Mouse (Mus musculus) myocyte (in vitro differentiated cells): ENCODE measurements around the gene Ctbs. TPM values are rescaled to one million over a fixed set of nuclear protein-coding genes. Genes with fewer than 3 reads are reported as not detected.

ENCODE experiments used
- H3K27me3 ChIP-seq: one replicate; pipeline ENCODE4 v1.6.1; 2011; ENCODE audit not compliant: control insufficient read depth, insufficient read depth, insufficient read length
- H3K36me3 ChIP-seq: one replicate; pipeline ENCODE4 v1.6.1; 2011; ENCODE audit not compliant: control insufficient read depth, insufficient read depth
- H3K4me2 ChIP-seq: one replicate; pipeline ENCODE4 v1.6.1; 2011; ENCODE audit warnings: low read depth, control low read depth
- H3K4me3 ChIP-seq: one replicate; pipeline ENCODE4 v1.5.1; 2011; ENCODE audit warnings: mild to moderate bottlenecking, control low read depth, moderate library complexity
- H3K79me2 ChIP-seq: one replicate; pipeline ENCODE4 v1.6.1; 2011; ENCODE audit not compliant: control insufficient read depth, insufficient read depth
- H3ac ChIP-seq: one replicate; pipeline ENCODE4 v1.6.1; 2011; ENCODE audit not compliant: control insufficient read depth, insufficient read length
- CEBPB ChIP-seq: IDR thresholded peaks from 2 replicates; pipeline ENCODE4 v1.6.1; 2011; ENCODE audit warnings: mild to moderate bottlenecking, moderate library complexity; ENCODE audit not compliant: poor library complexity, insufficient read depth, severe bottlenecking
- E2F4 ChIP-seq: IDR thresholded peaks from one replicate; pipeline ENCODE4 v1.6.1; 2011; ENCODE audit warnings: mild to moderate bottlenecking, control low read depth, moderate library complexity; ENCODE audit not compliant: insufficient read depth
- MAX ChIP-seq: IDR thresholded peaks from one replicate; pipeline ENCODE4 v1.6.1; 2011; ENCODE audit warnings: low read depth, mild to moderate bottlenecking, control low read depth
- MYOD1 ChIP-seq, 3 experiments: IDR thresholded peaks; one replicate each; pipeline ENCODE4 v1.6.1; 2011; ENCODE audit warnings: control low read depth in 2 of 3, low read depth in 2 of 3, mild to moderate bottlenecking in 2 of 3, moderate library complexity in 1 of 3; ENCODE audit not compliant: insufficient read length in 2 of 3, control insufficient read depth in 1 of 3
- MYOG ChIP-seq, 3 experiments: IDR thresholded peaks; one replicate each; pipeline ENCODE4 v1.6.1; 2011; ENCODE audit warnings: control low read depth in 2 of 3, low read depth in 2 of 3, mild to moderate bottlenecking in 2 of 3; ENCODE audit not compliant: insufficient read length in 2 of 3, control insufficient read depth in 1 of 3, insufficient read depth in 1 of 3
- POLR2A ChIP-seq: IDR thresholded peaks from one replicate; pipeline ENCODE4 v1.6.1; 2011; ENCODE audit warnings: low read depth, mild to moderate bottlenecking, control low read depth, moderate library complexity; ENCODE audit not compliant: insufficient read length
- POLR2AphosphoS2 ChIP-seq: IDR thresholded peaks from one replicate; pipeline ENCODE4 v1.6.1; 2011; ENCODE audit warnings: low read depth, control low read depth; ENCODE audit not compliant: insufficient read length
- REST ChIP-seq: IDR thresholded peaks from one replicate; pipeline ENCODE4 v1.6.1; 2011; ENCODE audit warnings: mild to moderate bottlenecking, control low read depth, moderate library complexity; ENCODE audit not compliant: insufficient read depth, insufficient read length
- SRF ChIP-seq: IDR thresholded peaks from one replicate; pipeline ENCODE4 v1.6.1; 2011; ENCODE audit warnings: low read depth; ENCODE audit not compliant: control insufficient read depth, insufficient read length
- TCF12 ChIP-seq: IDR thresholded peaks from one replicate; pipeline ENCODE4 v1.6.1; 2011; ENCODE audit warnings: mild to moderate bottlenecking, control low read depth; ENCODE audit not compliant: poor library complexity, insufficient read depth, severe bottlenecking
- TCF3 ChIP-seq: IDR thresholded peaks from one replicate; pipeline ENCODE4 v1.6.1; 2011; ENCODE audit warnings: low read depth, control low read depth; ENCODE audit not compliant: insufficient read length
- USF1 ChIP-seq: IDR thresholded peaks from one replicate; pipeline ENCODE4 v1.6.1; 2011; ENCODE audit warnings: low read depth, mild to moderate bottlenecking, control low read depth, moderate library complexity
- polyA plus RNA-seq: library from polyadenylated mRNA; unstranded; fragments of >200 nt; fragmentation: generic; extraction: Trizol; gene quantifications from one replicate; pipeline ENCODE4 v1.2.1, GENCODE M21; 2012; ENCODE audit warnings: missing spikeins

Gene Ctbs
- polyA plus RNA-seq, 1 experiment, result 2.9 TPM

DNA sequence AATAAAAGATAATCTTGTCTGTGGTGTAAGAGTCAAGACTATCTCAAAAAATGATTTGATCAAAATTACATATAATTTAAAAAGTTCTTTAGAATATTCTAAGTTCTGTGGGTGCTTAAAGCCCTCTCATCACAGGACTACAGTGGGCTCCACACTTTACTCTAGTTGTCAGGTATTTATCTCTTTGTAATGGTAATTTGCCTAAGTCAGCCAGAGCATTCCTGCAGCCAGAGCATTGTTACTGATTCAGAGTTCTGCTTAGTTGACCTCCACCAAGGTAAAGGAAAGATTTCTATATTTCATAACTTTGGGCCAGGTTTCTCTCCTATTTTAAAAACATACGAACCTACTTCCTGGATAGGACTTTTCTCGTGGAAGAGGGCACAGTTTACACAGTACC, 19.6 kb downstream of the Ctbs start:
- no peak overlapping the region for H3ac ChIP-seq
- H3K79me2 ChIP-seq, result no peaks in the 10 kb centered on the region
- TF ChIP-seq MAX (no peak), TCF12 (no peak), REST (no peak), MYOG (IDR thresholded peaks at IDR 0.05; ENCODE audit: control insufficient read depth in 1 of 3, insufficient read depth in 1 of 3, insufficient read length in 2 of 3, low read depth in 2 of 3) (no peak), TCF3 (no peak), POLR2A (no peak)
- H3K4me3 ChIP-seq, result no peak overlapping the region
- no peaks in the 10 kb centered on the region for H3K36me3 ChIP-seq
- H3K4me2 ChIP-seq, result no peak overlapping the region
- H3K27me3 ChIP-seq, result no peaks in the 10 kb centered on the region

DNA sequence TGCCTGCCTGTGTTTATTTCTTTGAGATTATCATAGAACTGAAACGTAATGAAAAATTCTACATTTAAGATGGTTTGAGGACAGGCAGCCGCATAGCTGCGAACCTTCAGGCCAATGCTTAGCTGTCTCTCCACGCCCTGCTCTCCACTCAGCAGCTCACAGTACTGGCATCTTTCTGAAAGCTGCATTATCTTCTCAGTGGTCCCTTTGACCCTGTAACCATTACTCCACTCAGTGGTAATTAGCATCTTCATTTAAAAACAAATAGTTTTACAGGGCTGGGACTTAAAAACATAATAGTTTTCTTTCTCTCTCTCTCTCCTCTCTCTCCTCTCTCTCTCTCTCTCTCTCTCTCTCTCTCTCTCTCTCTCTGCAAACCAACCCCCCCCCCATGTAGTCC, 23.1 kb downstream of the Ctbs start:
- Histone ChIP-seq H3K4me2 (no peak overlapping the region), H3K36me3 (no peaks in the 10 kb centered on the region)
- no peak for TF ChIP-seq MYOG (IDR thresholded peaks at IDR 0.05; ENCODE audit: control insufficient read depth in 1 of 3, insufficient read depth in 1 of 3, insufficient read length in 2 of 3, low read depth in 2 of 3)
- TF ChIP-seq REST, result no peak
- no peak for TF ChIP-seq POLR2A
- TF ChIP-seq SRF, result no peak
- no peak for TF ChIP-seq E2F4
- no peak for TF ChIP-seq POLR2AphosphoS2
- TF ChIP-seq CEBPB, result no peak
- TF ChIP-seq MYOD1 (IDR thresholded peaks at IDR 0.05; ENCODE audit: control insufficient read depth in 1 of 3, insufficient read length in 2 of 3, low read depth in 2 of 3), result no peak
- TF ChIP-seq USF1, result no peak
- TF ChIP-seq TCF12, result no peak

DNA sequence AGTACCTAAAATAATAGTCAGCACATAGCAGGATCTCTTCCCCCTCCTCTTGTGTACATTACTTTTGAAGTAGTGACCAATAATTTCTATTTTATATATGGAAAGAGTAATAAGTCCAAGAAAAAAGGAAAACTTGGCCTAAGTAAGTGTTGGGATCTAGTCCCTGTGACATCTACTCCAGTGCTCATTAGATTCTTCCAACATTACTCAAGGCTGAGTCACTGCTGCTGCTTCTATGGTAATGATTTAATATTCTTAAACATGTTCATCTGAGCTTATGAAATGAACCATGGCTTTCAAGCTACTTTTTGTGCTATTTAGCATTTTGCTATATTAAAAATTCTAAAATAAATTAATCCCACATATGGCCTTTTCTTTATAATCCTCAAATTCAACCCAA, 24.1 kb downstream of the Ctbs start:
- Histone ChIP-seq H3ac (no peak overlapping the region), H3K79me2 (no peaks in the 10 kb centered on the region), H3K4me2 (peak overlapping the region; percentile 4), H3K27me3 (no peaks in the 10 kb centered on the region), H3K4me3 (no peak overlapping the region), H3K36me3 (no peaks in the 10 kb centered on the region)
- no peak for TF ChIP-seq POLR2A
- TF ChIP-seq MYOD1 (IDR thresholded peaks at IDR 0.05; ENCODE audit: control insufficient read depth in 1 of 3, insufficient read length in 2 of 3, low read depth in 2 of 3), result no peak
- no peak for TF ChIP-seq E2F4
- TF ChIP-seq POLR2AphosphoS2, result no peak
- TF ChIP-seq TCF3, result no peak
- TF ChIP-seq REST, result no peak
- no peak for TF ChIP-seq TCF12
- TF ChIP-seq CEBPB, result no peak
- no peak for TF ChIP-seq MAX
- no peak for TF ChIP-seq MYOG (IDR thresholded peaks at IDR 0.05; ENCODE audit: control insufficient read depth in 1 of 3, insufficient read depth in 1 of 3, insufficient read length in 2 of 3, low read depth in 2 of 3)
- TF ChIP-seq SRF, result no peak
- TF ChIP-seq USF1, result no peak

More for the DNA sequence above, 23.1 kb downstream of the Ctbs start:
- Histone ChIP-seq H3ac (no peak overlapping the region), H3K79me2 (no peaks in the 10 kb centered on the region), H3K27me3 (no peaks in the 10 kb centered on the region), H3K4me3 (no peak overlapping the region)

DNA sequence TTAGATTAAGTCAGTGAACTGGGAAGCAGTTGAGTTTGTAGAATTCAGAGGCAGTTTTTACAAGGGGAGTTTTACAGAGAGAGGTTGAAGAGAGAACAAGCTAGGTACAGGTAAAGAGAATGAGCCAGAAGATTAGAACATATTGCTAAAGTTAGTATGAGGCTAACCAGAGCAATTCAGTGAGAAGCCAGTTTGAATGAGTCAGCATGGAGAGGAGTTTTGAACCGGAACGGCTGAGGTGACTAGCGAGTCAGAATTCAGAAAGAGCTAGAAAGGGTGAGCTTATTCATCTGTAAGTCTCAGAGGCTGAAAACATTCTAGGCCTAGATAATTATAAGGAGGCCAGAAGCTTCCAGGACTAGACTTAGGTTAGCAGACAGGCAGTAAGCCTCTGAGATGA, 24.8 kb downstream of the Ctbs start:
- H3K4me3 ChIP-seq, result no peak overlapping the region
- H3K4me2 ChIP-seq, result no peak overlapping the region
- H3K27me3 ChIP-seq, result no peaks in the 10 kb centered on the region
- no peaks in the 10 kb centered on the region for H3K36me3 ChIP-seq
- H3K79me2 ChIP-seq, result no peaks in the 10 kb centered on the region
- H3ac ChIP-seq, result no peak overlapping the region
- TF ChIP-seq REST (no peak), TCF3 (no peak), MYOG (IDR thresholded peaks at IDR 0.05; ENCODE audit: control insufficient read depth in 1 of 3, insufficient read depth in 1 of 3, insufficient read length in 2 of 3, low read depth in 2 of 3) (no peak)

DNA sequence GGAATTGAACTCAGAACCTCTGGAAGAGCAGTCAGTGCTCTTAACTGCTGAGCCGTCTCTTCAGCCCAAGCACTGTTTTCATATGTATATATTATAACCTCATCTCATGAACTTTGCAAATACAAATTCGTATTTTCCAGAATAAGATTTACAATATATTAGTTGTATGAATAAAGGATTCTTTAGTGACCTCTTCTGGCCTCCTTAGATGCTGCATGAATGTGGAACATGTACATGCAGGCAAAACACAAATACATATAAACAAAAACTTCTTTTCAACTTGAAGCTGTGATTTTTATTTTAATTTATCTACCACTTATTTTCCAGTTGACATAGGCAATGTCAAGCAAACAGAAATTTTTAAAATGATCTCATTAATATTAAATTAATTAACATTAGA, 32.4 kb downstream of the Ctbs start:
- no peak for TF ChIP-seq CEBPB
- no peak for TF ChIP-seq MYOG (IDR thresholded peaks at IDR 0.05; ENCODE audit: control insufficient read depth in 1 of 3, insufficient read depth in 1 of 3, insufficient read length in 2 of 3, low read depth in 2 of 3)
- no peak for TF ChIP-seq REST
- TF ChIP-seq TCF3, result no peak
- no peak for TF ChIP-seq POLR2AphosphoS2
- no peak for TF ChIP-seq E2F4
- TF ChIP-seq MYOD1 (IDR thresholded peaks at IDR 0.05; ENCODE audit: control insufficient read depth in 1 of 3, insufficient read length in 2 of 3, low read depth in 2 of 3), result no peak
- TF ChIP-seq POLR2A, result no peak
- TF ChIP-seq MAX, result no peak
- no peak for TF ChIP-seq USF1
- no peak for TF ChIP-seq SRF
- no peak for TF ChIP-seq TCF12
- Histone ChIP-seq H3K4me2 (no peak overlapping the region), H3K27me3 (no peaks in the 10 kb centered on the region), H3K36me3 (no peaks in the 10 kb centered on the region), H3K4me3 (no peak overlapping the region), H3K79me2 (no peaks in the 10 kb centered on the region), H3ac (no peak overlapping the region)
